Comparison of ENCODE assay signal across 18 mouse cellular contexts in the genomic region with DNA sequence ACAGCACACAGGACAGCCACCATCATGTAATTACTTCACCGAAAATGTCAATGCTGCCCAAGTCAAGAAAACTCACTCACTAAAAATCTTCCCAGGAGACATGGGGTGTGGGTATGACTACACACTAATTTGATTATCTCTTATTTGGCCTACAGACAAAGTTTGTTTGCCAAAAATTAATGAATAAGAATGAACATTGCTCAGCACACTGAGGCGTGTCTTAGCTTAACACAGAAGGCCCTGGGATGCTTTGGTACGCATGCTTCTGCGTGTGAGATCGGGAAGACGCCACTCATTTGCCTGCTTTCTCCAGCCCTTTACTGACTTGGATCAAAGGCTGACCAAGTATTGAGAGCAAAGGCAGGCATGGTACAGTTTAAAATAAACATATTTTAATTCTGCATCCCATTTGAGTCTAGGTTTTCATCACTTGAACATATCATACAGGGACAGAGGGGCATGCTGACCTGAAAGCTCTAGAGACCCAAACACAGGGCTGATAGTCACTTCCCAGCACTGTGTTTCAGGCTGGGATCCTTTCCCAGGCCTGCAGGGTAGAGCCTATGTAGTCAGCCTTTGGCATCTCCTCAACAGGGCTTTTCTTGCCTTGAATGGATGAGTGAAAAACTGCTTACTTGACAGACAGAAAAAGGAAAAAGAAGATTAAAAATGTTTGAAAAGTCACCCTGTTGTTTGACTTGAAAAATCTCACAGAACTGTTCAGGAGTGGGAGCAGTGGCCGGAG. TPM values are rescaled to one million over a fixed set of nuclear protein-coding genes. Genes with fewer than 3 reads are reported as not detected.
DNase-seq lines count a peak whose midpoint lies in the region; TF ChIP-seq lines count a peak whose summit lies in the region.
"Had no signal": no experiment of that assay in that cellular context is flagged by ENCODE, and none has a peak within 500 bp of the region (broad histone marks: within the 10 kb centered on the region; RNA-seq: fewer than 3 reads in every experiment).

No protein-coding gene starts in this region.

- WGBS in cerebellum, adult 2 months = 62% methylated on average over 7 of the region's 7 CpGs

- peaks cover 4% of the 10 kb centered on the region; the same call in 1 of the 2 replicates for H3K4me1 ChIP-seq in cerebellum, adult 2 months (ENCODE audit: control insufficient read depth, insufficient read depth, low read length)
- H3K4me1 ChIP-seq: forebrain, embryonic 15.5 days; heart, embryonic 15.5 days; hindbrain, embryonic 13.5 days; intestine, embryonic 15.5 days; midbrain, embryonic 10.5 days had no signal

- H3K27ac ChIP-seq in cerebellum, adult 2 months (ENCODE audit: insufficient read depth, low read length) = peak overlapping the region; percentile 19; the same call in 1 of the 2 replicates
- H3K27ac ChIP-seq: forebrain, embryonic 15.5 days; heart, embryonic 15.5 days; hindbrain, embryonic 13.5 days; intestine, embryonic 15.5 days; midbrain, embryonic 10.5 days had no signal

- no peak overlapping the region for H3K4me3 ChIP-seq in cerebellum, adult 2 months (replicated peaks; ENCODE audit: insufficient read depth, low read depth, low read length)
- H3K4me3 ChIP-seq: erythroblast, embryonic 14.5 days; forebrain, embryonic 15.5 days; heart, embryonic 15.5 days; hindbrain, embryonic 13.5 days; intestine, embryonic 15.5 days; midbrain, embryonic 10.5 days had no signal

- intact Hi-C loops in left cerebral cortex, postnatal 4 days (cut with DNase I) = no loop called here

- no peaks in the 10 kb centered on the region for H3K27me3 ChIP-seq in cerebellum, adult 2 months (ENCODE audit: control insufficient read depth, insufficient read depth, low read length)
- H3K27me3 ChIP-seq: forebrain, embryonic 15.5 days; heart, embryonic 15.5 days; hindbrain, embryonic 13.5 days; intestine, embryonic 15.5 days had no signal

- TF ChIP-seq CTCF in cerebellum, adult 2 months (IDR thresholded peaks at IDR 0.05; ENCODE audit: borderline replicate concordance, insufficient read depth, low read depth, low read length) = no peak

- no peak for TF ChIP-seq POLR2A in cerebellum, adult 2 months (IDR thresholded peaks at IDR 0.05; ENCODE audit: borderline replicate concordance, insufficient read depth, low read length)

- peak; percentile 15 for DNase-seq in gastrocnemius, adult 18-20 months (ENCODE audit: low spot score)
- no peak for DNase-seq in gastrocnemius, postnatal 25 days
- peak; percentile 28 for DNase-seq in left cerebral cortex, postnatal 4 days
- no peak for DNase-seq in left cerebral cortex, adult 18-20 months (ENCODE audit: low spot score in 2 of 2)
- DNase-seq in cerebellum, adult 2 months = peak; percentile 28 to 58
- peak; percentile 17 for DNase-seq in skeletal muscle tissue, adult 2 months (ENCODE audit: low read depth, low spot score)
- DNase-seq in urinary bladder, postnatal 10 days (ENCODE audit: low spot score) = no peak
- no peak for DNase-seq in adrenal gland, postnatal 10 days
- DNase-seq: B cell, adult 2 months; lung, adult 18-20 months; lung, postnatal 4 days; thymus, postnatal 4 days had no signal

RNA-seq across cellular contexts. Expression of gene St3gal5, which starts 53.3 kb away (rescaled TPM):
- total RNA-seq in gastrocnemius, adult 18-20 months (2021) = 10 to 100 TPM; 58.1 to 85.3 TPM
- total RNA-seq in gastrocnemius, postnatal 25 days (2021) = 100 to 1,000 TPM in 1 of 2 experiments, 10 to 100 TPM in 1; 89.0 to 117 TPM
- 10 to 100 TPM; 55.3 to 63.6 TPM for total RNA-seq in left cerebral cortex, postnatal 4 days (2021)
- total RNA-seq in left cerebral cortex, adult 18-20 months (2021) = 100 to 1,000 TPM; 166 to 175 TPM
- polyA plus RNA-seq in cerebellum, adult 2 months (2012; rRNA removed) = 129 TPM in 2 replicates
- 100 to 1,000 TPM in 1 of 2 experiments, 10 to 100 TPM in 1; 98.6 to 160 TPM for total RNA-seq in adrenal gland, postnatal 10 days (2021)

Comparison
In these comparisons a context has a peak if more than half of its experiments do, and no peak if none do; other contexts are left out.
1. DNase-seq: peak in gastrocnemius, adult 18-20 months (single experiment), left cerebral cortex, postnatal 4 days (single experiment), cerebellum, adult 2 months (2 of 2) and skeletal muscle tissue, adult 2 months (single experiment); none in gastrocnemius, postnatal 25 days (single experiment), left cerebral cortex, adult 18-20 months (0 of 2), urinary bladder, postnatal 10 days (single experiment) and adrenal gland, postnatal 10 days (single experiment).